Mouse (Mus musculus) urinary bladder, postnatal 36 days (tissue): Measurements from ENCODE around the gene Dpagt1.
"Not testable (repeated sequence)": the region's sequence is repeated elsewhere in the genome, so short reads cannot be mapped to it uniquely, and the experiment has no call there.

Experiments
- DNase-seq, 2 experiments: peaks; one replicate each; pipeline ENCODE4 v3.0.0; 2022; ENCODE audit warnings: low spot score in 2 of 2, mixed read lengths in 1 of 2

Dpagt1 gene

GRCm38 (mm10) chr9:44325768-44326370, at the start of gene Dpagt1:
Gene Dpagt1 (plus strand): TSS chr9:44326019.
- no peak for DNase-seq

GRCm38 (mm10) chr9:44283183-44283582, 42.6 kb upstream of the Dpagt1 start:
- DNase-seq, result no peak

- no peak for DNase-seq
Observed at GRCm38 (mm10) chr9:44286256-44286850, 39.5 kb upstream of the Dpagt1 start.

- DNase-seq, result no peak
Observed at GRCm38 (mm10) chr9:44287003-44287400, 38.8 kb upstream of the Dpagt1 start.

- no peak for DNase-seq
Observed at GRCm38 (mm10) chr9:44287401-44288075, 38.3 kb upstream of the Dpagt1 start.

GRCm38 (mm10) chr9:44288076-44288958, 37.5 kb upstream of the Dpagt1 start, which contains the start of gene Abcg4:
Gene Abcg4 (minus strand): TSS chr9:44288615.
- no peak for DNase-seq

- no peak for DNase-seq
Observed at GRCm38 (mm10) chr9:44288959-44289291, 36.9 kb upstream of the Dpagt1 start.

- DNase-seq, result peak in 1 of 2 experiments; percentile 27
Observed at GRCm38 (mm10) chr9:44292490-44292889, 33.3 kb upstream of the Dpagt1 start.

- DNase-seq, result not testable (repeated sequence)
Observed at GRCm38 (mm10) chr9:44300001-44300400, 25.8 kb upstream of the Dpagt1 start.

- DNase-seq, result peak; percentile 97 to 98
Observed at GRCm38 (mm10) chr9:44305466-44306079, 20.2 kb upstream of the Dpagt1 start, which contains the start of gene Hinfp. Gene Hinfp (minus strand): TSS chr9:44305671.

GRCm38 (mm10) chr9:44306532-44306931, 19.3 kb upstream of the Dpagt1 start:
- DNase-seq, result no peak

GRCm38 (mm10) chr9:44307248-44307647, 18.6 kb upstream of the Dpagt1 start:
- DNase-seq, result no peak

GRCm38 (mm10) chr9:44309756-44310155, 16.1 kb upstream of the Dpagt1 start:
- DNase-seq, result no peak

- no peak for DNase-seq
Observed at GRCm38 (mm10) chr9:44310750-44311135, 15.1 kb upstream of the Dpagt1 start.

- no peak for DNase-seq
Observed at GRCm38 (mm10) chr9:44311136-44312134, 14.4 kb upstream of the Dpagt1 start.

GRCm38 (mm10) chr9:44313476-44314256, 12.2 kb upstream of the Dpagt1 start:
- no peak for DNase-seq

GRCm38 (mm10) chr9:44314257-44314547, 11.6 kb upstream of the Dpagt1 start:
- no peak for DNase-seq

- no peak for DNase-seq
Observed at GRCm38 (mm10) chr9:44314910-44315309, 10.9 kb upstream of the Dpagt1 start.

GRCm38 (mm10) chr9:44317452-44317851, 8.4 kb upstream of the Dpagt1 start:
- DNase-seq, result no peak
